Mouse (Mus musculus) intestine, embryonic 14.5 days (tissue): ENCODE results near the gene Elf2. TPM values are rescaled to one million over a fixed set of nuclear protein-coding genes. Genes with fewer than 3 reads are reported as not detected.

Experiments used
- ATAC-seq: fragments of 200-750 bp; cut with Nextera tagmentation; replicated peaks from 2 replicates; pipeline ENCODE4 v1.8.0; 2017; ENCODE audit warnings: low read depth, moderate number of reproducible peaks, moderate TSS enrichment, moderate library complexity; ENCODE audit not compliant: low FRiP score, low TSS enrichment
- DNase-seq: peaks from one replicate; pipeline ENCODE4 v3.0.0-alpha.2; 2018; ENCODE audit warnings: low spot score
- H3K27ac ChIP-seq: fragments of 300-500 bp; sonication (generic); 2 replicates; pipeline ENCODE4 v1.5.1; 2014; ENCODE audit warnings: low read depth, mild to moderate bottlenecking, control low read depth
- H3K27me3 ChIP-seq: fragments of 300-500 bp; sonication (generic); replicated peaks from 2 replicates; pipeline ENCODE4 v1.6.1; 2014; ENCODE audit warnings: low read length, control low read depth; ENCODE audit not compliant: control insufficient read depth, insufficient read depth
- H3K36me3 ChIP-seq: fragments of 300-500 bp; sonication (generic); 2 replicates; pipeline ENCODE4 v1.6.1; 2014; ENCODE audit warnings: low read length, control low read depth; ENCODE audit not compliant: control insufficient read depth, insufficient read depth
- H3K4me1 ChIP-seq: fragments of 300-500 bp; sonication (generic); replicated peaks from 2 replicates; pipeline ENCODE4 v1.6.1; 2014; ENCODE audit warnings: low read length, control low read depth, mixed read lengths; ENCODE audit not compliant: control insufficient read depth, insufficient read depth
- H3K4me2 ChIP-seq: fragments of 300-500 bp; sonication (generic); 2 replicates; pipeline ENCODE4 v1.6.1; 2014; ENCODE audit warnings: low read length
- H3K4me3 ChIP-seq: fragments of 300-500 bp; sonication (generic); 2 replicates; pipeline ENCODE4 v1.5.1; 2014; ENCODE audit warnings: low read depth, low read length, control low read depth, mixed read lengths
- H3K9ac ChIP-seq: fragments of 300-500 bp; sonication (generic); 2 replicates; pipeline ENCODE4 v1.6.1; 2014; ENCODE audit warnings: mild to moderate bottlenecking, low read length
- H3K9me3 ChIP-seq: fragments of 300-500 bp; sonication (generic); 2 replicates; pipeline ENCODE4 v1.6.1; 2016; ENCODE audit warnings: low read length, control low read depth; ENCODE audit not compliant: control insufficient read depth
- WGBS: fragments of 180-500 bp; shearing (Covaris S2); extraction: QIAGEN DNeasy Blood & Tissue Kit; methylation state at CpG from one replicate; pipeline ENCODE4 v1.1.7; 2014; 5-methylcytosine and 5-hydroxymethylcytosine counted together
- polyA plus RNA-seq: library from polyadenylated mRNA; unstranded; fragments of >200 nt; fragmentation: Nextera tagmentation; extraction: Ambion mirVana; gene quantifications from 2 replicates; pipeline ENCODE4 v1.2.1, GENCODE M21; 2014

Gene Elf2
- polyA plus RNA-seq, 1 experiment from 2014 or later: 65.1 TPM

GRCm38 (mm10) chr3:51295225-51295624 lies 45.2 kb downstream of the Elf2 start:
- Histone ChIP-seq H3K27ac (no peak overlapping the region), H3K4me1 (no peaks in the 10 kb centered on the region), H3K4me3 (no peak overlapping the region), H3K9ac (no peak overlapping the region), H3K4me2 (no peak overlapping the region), H3K27me3 (no peaks in the 10 kb centered on the region), H3K36me3 (no peaks in the 10 kb centered on the region), H3K9me3 (no peaks in the 10 kb centered on the region)
- ATAC-seq (no peak), DNase-seq (no peak)
- 76% methylated on average over 2 of the region's 2 CpGs for WGBS

GRCm38 (mm10) chr3:51294251-51294650 lies 46.2 kb downstream of the Elf2 start:
- H3K27ac ChIP-seq: no peak overlapping the region
- H3K9ac ChIP-seq: no peak overlapping the region
- ATAC-seq (no peak), DNase-seq (no peak)
- H3K27me3 ChIP-seq: no peaks in the 10 kb centered on the region
- H3K4me2 ChIP-seq: no peak overlapping the region
- WGBS: 60% methylated on average over 2 of the region's 2 CpGs
- H3K36me3 ChIP-seq: no peaks in the 10 kb centered on the region
- H3K4me1 ChIP-seq: no peaks in the 10 kb centered on the region
- no peak overlapping the region for H3K4me3 ChIP-seq
- no peaks in the 10 kb centered on the region for H3K9me3 ChIP-seq

GRCm38 (mm10) chr3:51288880-51289821 lies 51.3 kb downstream of the Elf2 start:
- Histone ChIP-seq H3K9me3 (no peaks in the 10 kb centered on the region), H3K4me3 (no peak overlapping the region), H3K4me1 (no peaks in the 10 kb centered on the region), H3K4me2 (no peak overlapping the region), H3K9ac (no peak overlapping the region), H3K27me3 (no peaks in the 10 kb centered on the region), H3K27ac (no peak overlapping the region), H3K36me3 (no peaks in the 10 kb centered on the region; the same call in 1 of the 2 replicates)
- ATAC-seq: no peak
- 53% methylated on average over 11 of the region's 11 CpGs for WGBS
- DNase-seq: peak; percentile 90

- WGBS: 70% methylated on average over 1 of the region's 1 CpGs
- DNase-seq (no peak), ATAC-seq (no peak)
- no peak overlapping the region for H3K4me2 ChIP-seq
- no peaks in the 10 kb centered on the region for H3K4me1 ChIP-seq
- H3K27ac ChIP-seq: no peak overlapping the region
- no peaks in the 10 kb centered on the region; the same call in 1 of the 2 replicates for H3K36me3 ChIP-seq
- H3K9ac ChIP-seq: no peak overlapping the region
- no peaks in the 10 kb centered on the region for H3K27me3 ChIP-seq
- no peaks in the 10 kb centered on the region for H3K9me3 ChIP-seq
- no peak overlapping the region for H3K4me3 ChIP-seq
These were observed 56.1 kb downstream of the Elf2 start for GRCm38 (mm10) chr3:51284375-51284774.

- H3K4me3 ChIP-seq: no peak overlapping the region
- no peaks in the 10 kb centered on the region; the same call in 1 of the 2 replicates for H3K36me3 ChIP-seq
- H3K27ac ChIP-seq: no peak overlapping the region
- H3K27me3 ChIP-seq: no peaks in the 10 kb centered on the region
- no peak for ATAC-seq
- H3K4me2 ChIP-seq: no peak overlapping the region
- WGBS: 92% methylated on average over 4 of the region's 4 CpGs
- H3K4me1 ChIP-seq: 0 out of 2 replicates have a peak, but pooled peaks cover 5% of the 10 kb centered on the region
- no peaks in the 10 kb centered on the region for H3K9me3 ChIP-seq
- H3K9ac ChIP-seq: no peak overlapping the region
- no peak for DNase-seq
These were observed 58.7 kb downstream of the Elf2 start for GRCm38 (mm10) chr3:51281727-51282126.

GRCm38 (mm10) chr3:51278433-51278832 lies 62.0 kb downstream of the Elf2 start:
- Histone ChIP-seq H3K4me2 (peak overlapping the region; percentile 79), H3K9me3 (no peaks in the 10 kb centered on the region)
- 63% methylated on average over 4 of the region's 4 CpGs for WGBS

GRCm38 (mm10) chr3:51277201-51278150 lies 63.0 kb downstream of the Elf2 start:
- no peaks in the 10 kb centered on the region for H3K36me3 ChIP-seq
- peak overlapping the region; percentile 99 for H3K27ac ChIP-seq
- DNase-seq (peak; percentile 93), ATAC-seq (peak; percentile 68)
- under 1% methylated on average over 75 of the region's 75 CpGs for WGBS
- peaks cover 12% of the 10 kb centered on the region for H3K4me1 ChIP-seq
- no peaks in the 10 kb centered on the region for H3K9me3 ChIP-seq
- H3K4me3 ChIP-seq: peak overlapping the region; percentile 92
- H3K27me3 ChIP-seq: no peaks in the 10 kb centered on the region
- H3K4me2 ChIP-seq: peak overlapping the region; percentile 79
- peak overlapping the region; percentile 96 for H3K9ac ChIP-seq

More at GRCm38 (mm10) chr3:51278433-51278832, 62.0 kb downstream of the Elf2 start:
- Histone ChIP-seq H3K4me3 (no peak overlapping the region), H3K9ac (no peak overlapping the region), H3K27ac (no peak overlapping the region), H3K27me3 (no peaks in the 10 kb centered on the region), H3K36me3 (no peaks in the 10 kb centered on the region), H3K4me1 (peaks cover 12% of the 10 kb centered on the region)
- DNase-seq (no peak), ATAC-seq (no peak)

- ATAC-seq (peak; percentile 63), DNase-seq (no peak)
- Histone ChIP-seq H3K9me3 (no peaks in the 10 kb centered on the region), H3K4me1 (peaks cover 12% of the 10 kb centered on the region), H3K9ac (peak overlapping the region; percentile 96), H3K27me3 (no peaks in the 10 kb centered on the region), H3K4me2 (peak overlapping the region; percentile 79), H3K27ac (peak overlapping the region; percentile 99), H3K36me3 (no peaks in the 10 kb centered on the region), H3K4me3 (peak overlapping the region; percentile 92)
- under 1% methylated on average over 71 of the region's 93 CpGs for WGBS
These were observed 63.9 kb downstream of the Elf2 start for GRCm38 (mm10) chr3:51276421-51277111.
